Mouse (Mus musculus): ENCODE results near the gene Nupl1.

DNA sequence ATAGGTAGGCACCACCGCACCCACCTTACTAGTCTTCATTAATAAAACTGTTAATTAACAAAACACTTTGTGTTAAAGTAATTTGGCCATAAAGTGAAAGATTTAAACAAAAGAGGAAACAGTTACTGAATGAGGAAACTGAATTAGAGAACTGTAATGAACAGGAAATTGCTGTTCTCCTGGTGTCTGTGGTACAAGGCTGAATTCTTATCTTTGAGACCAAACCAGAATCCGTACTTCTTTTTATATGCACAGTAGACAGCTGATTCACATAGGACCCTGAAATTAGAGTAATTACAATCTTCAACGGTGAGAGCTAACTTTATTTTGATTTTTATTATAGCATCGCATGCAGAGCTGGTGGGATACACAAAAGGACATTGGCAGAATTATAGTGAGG is 39.1 kb upstream of the Nupl1 start:
- TF ChIP-seq CTCF (IDR thresholded peaks at IDR 0.05; ENCODE audit: borderline replicate concordance, insufficient read depth, low read depth, low read length): no peak
- no peak for TF ChIP-seq POLR2A (IDR thresholded peaks at IDR 0.05; ENCODE audit: borderline replicate concordance, insufficient read depth, low read length)

Data from cerebellum, adult 2 months (tissue).